Mouse (Mus musculus) MEL (cell line): ENCODE measurements around the gene Sobp. TPM values are rescaled to one million over a fixed set of nuclear protein-coding genes. Genes with fewer than 3 reads are reported as not detected.

ENCODE experiments used
- DNase-seq: peaks from one replicate; pipeline ENCODE4 v3.0.0; 2011; ENCODE audit warnings: low read depth, low spot score
- H3K27ac ChIP-seq: 2 replicates; pipeline ENCODE4 v1.5.1; 2012; ENCODE audit warnings: low read depth, mild to moderate bottlenecking, control low read depth, low read length, moderate library complexity; ENCODE audit not compliant: control insufficient read depth
- H3K27me3 ChIP-seq, 2 experiments: fragments of 150-350 bp in 1 of 2; sonication (generic) in 1 of 2; 2 replicates each; pipeline ENCODE4 v1.6.1; 2012; ENCODE audit warnings: low read length in 2 of 2, mild to moderate bottlenecking in 2 of 2, improper control_type of control experiment in 1 of 2, moderate library complexity in 1 of 2; ENCODE audit not compliant: insufficient read depth in 2 of 2, control insufficient read depth in 1 of 2
- H3K36me3 ChIP-seq, 2 experiments: 2 replicates each; pipeline ENCODE4 v1.6.1; 2012 to 2014; ENCODE audit warnings: low read length in 2 of 2, improper control_type of control experiment in 1 of 2, inconsistent platforms in 1 of 2, mild to moderate bottlenecking in 1 of 2; ENCODE audit not compliant: insufficient read depth in 2 of 2, control insufficient read depth in 1 of 2
- H3K4me1 ChIP-seq, 2 experiments: fragments of 150-350 bp in 1 of 2; sonication (generic) in 1 of 2; 2 replicates each; pipeline ENCODE4 v1.6.1; 2012; ENCODE audit warnings: low read length in 2 of 2, improper control_type of control experiment in 1 of 2, mild to moderate bottlenecking in 1 of 2; ENCODE audit not compliant: insufficient read depth in 2 of 2, control insufficient read depth in 1 of 2
- H3K4me3 ChIP-seq, 2 experiments: fragments of 150-350 bp in 1 of 2; sonication (generic) in 1 of 2; 2 replicates each; pipeline ENCODE4 v1.5.1; 2012; ENCODE audit warnings: low read depth in 2 of 2, low read length in 2 of 2, mild to moderate bottlenecking in 2 of 2, moderate library complexity in 2 of 2, control low read depth in 1 of 2, improper control_type of control experiment in 1 of 2; ENCODE audit not compliant: control insufficient read depth in 1 of 2, insufficient read depth in 1 of 2
- H3K79me2 ChIP-seq: 2 replicates; pipeline ENCODE4 v1.6.1; 2012; ENCODE audit warnings: mild to moderate bottlenecking, low read length, moderate library complexity; ENCODE audit not compliant: control insufficient read depth, poor library complexity, insufficient read depth
- H3K9ac ChIP-seq: 2 replicates; pipeline ENCODE4 v1.6.1; 2012; ENCODE audit warnings: low read depth, mild to moderate bottlenecking, control low read depth, low read length, moderate library complexity; ENCODE audit not compliant: control insufficient read depth, poor library complexity, severe bottlenecking
- H3K9me3 ChIP-seq: fragments of 150-350 bp; sonication (generic); replicated peaks from 2 replicates; pipeline ENCODE4 v1.6.1; 2012; ENCODE audit warnings: mild to moderate bottlenecking, low read length, improper control_type of control experiment, moderate library complexity; ENCODE audit not compliant: insufficient read depth
- BHLHE40 ChIP-seq: IDR thresholded peaks from 2 replicates; pipeline ENCODE4 v1.6.1; 2012; ENCODE audit warnings: low read depth, mild to moderate bottlenecking, inconsistent platforms, low read length, improper control_type of control experiment, borderline replicate concordance
- CHD1 ChIP-seq: IDR thresholded peaks from 2 replicates; pipeline ENCODE4 v1.6.1; 2012; ENCODE audit warnings: low read depth, mild to moderate bottlenecking, inconsistent platforms, low read length, improper control_type of control experiment
- CTCF ChIP-seq, 3 experiments: IDR thresholded peaks in 2 of 3; conservative IDR thresholded peaks in 1 of 3; 2 replicates each; pipeline ENCODE4 v1.5.1; 2011 to 2012; ENCODE audit warnings: low read length in 3 of 3, low read depth in 2 of 3, mild to moderate bottlenecking in 2 of 3, improper control_type of control experiment in 1 of 3, inconsistent platforms in 1 of 3, mixed read lengths in 1 of 3, moderate library complexity in 1 of 3; ENCODE audit not compliant: control insufficient read depth in 1 of 3, insufficient read depth in 1 of 3, poor library complexity in 1 of 3, severe bottlenecking in 1 of 3
- ELF1 ChIP-seq: IDR thresholded peaks from 2 replicates; pipeline ENCODE4 v1.6.1; 2014; ENCODE audit warnings: low read depth, mild to moderate bottlenecking, inconsistent platforms, low read length, improper control_type of control experiment, moderate library complexity
- ETS1 ChIP-seq: IDR thresholded peaks from 2 replicates; pipeline ENCODE4 v1.6.1; 2012; ENCODE audit warnings: low read depth, mild to moderate bottlenecking, inconsistent platforms, low read length, improper control_type of control experiment, moderate library complexity
- GABPA ChIP-seq: IDR thresholded peaks from 2 replicates; pipeline ENCODE4 v1.6.1; 2012; ENCODE audit warnings: low read depth, mild to moderate bottlenecking, inconsistent platforms, low read length, improper control_type of control experiment, moderate library complexity
- KAT2A ChIP-seq: conservative IDR thresholded peaks from 2 replicates; pipeline ENCODE4 v1.6.1; 2012; ENCODE audit warnings: low read depth, low read length, improper control_type of control experiment, inconsistent platforms
- MAFK ChIP-seq: IDR thresholded peaks from 2 replicates; pipeline ENCODE4 v1.6.1; 2011; ENCODE audit warnings: low read depth, mild to moderate bottlenecking, low read length, improper control_type of control experiment, borderline replicate concordance
- MAX ChIP-seq: IDR thresholded peaks from 2 replicates; pipeline ENCODE4 v1.6.1; 2011; ENCODE audit warnings: low read length, improper control_type of control experiment
- MAZ ChIP-seq: IDR thresholded peaks from 2 replicates; pipeline ENCODE4 v1.6.1; 2012; ENCODE audit warnings: low read depth, mild to moderate bottlenecking, inconsistent platforms, low read length, improper control_type of control experiment
- MYB ChIP-seq: IDR thresholded peaks from 2 replicates; pipeline ENCODE4 v1.6.1; 2011; ENCODE audit warnings: mild to moderate bottlenecking, low read depth, low read length, improper control_type of control experiment
- MYC ChIP-seq: IDR thresholded peaks from 2 replicates; pipeline ENCODE4 v1.6.1; 2011; ENCODE audit warnings: low read depth, mild to moderate bottlenecking, low read length, improper control_type of control experiment, moderate library complexity
- NRF1 ChIP-seq: IDR thresholded peaks from 2 replicates; pipeline ENCODE4 v1.6.1; 2014; ENCODE audit warnings: low read depth, mild to moderate bottlenecking, inconsistent platforms, low read length, improper control_type of control experiment, moderate library complexity; ENCODE audit not compliant: poor library complexity, insufficient read depth, severe bottlenecking
- POLR2A ChIP-seq, 2 experiments: IDR thresholded peaks; 2 replicates each; pipeline ENCODE4 v1.6.1; 2011 to 2012; ENCODE audit warnings: low read length in 2 of 2, mild to moderate bottlenecking in 2 of 2, control low read depth in 1 of 2, improper control_type of control experiment in 1 of 2, low read depth in 1 of 2, moderate library complexity in 1 of 2; ENCODE audit not compliant: control insufficient read depth in 1 of 2, insufficient read depth in 1 of 2, poor library complexity in 1 of 2
- POLR2AphosphoS2 ChIP-seq: IDR thresholded peaks from 2 replicates; pipeline ENCODE4 v1.6.1; 2011; ENCODE audit warnings: low read length, improper control_type of control experiment
- POLR2AphosphoS5 ChIP-seq: IDR thresholded peaks from 2 replicates; pipeline ENCODE4 v1.6.1; 2012; ENCODE audit warnings: low read depth, borderline replicate concordance, mild to moderate bottlenecking, inconsistent platforms, low read length, moderate library complexity, mixed read lengths
- RAD21 ChIP-seq: IDR thresholded peaks from 2 replicates; pipeline ENCODE4 v1.6.1; 2011; ENCODE audit warnings: mild to moderate bottlenecking, low read depth, low read length, improper control_type of control experiment
- RCOR1 ChIP-seq: IDR thresholded peaks from 2 replicates; pipeline ENCODE4 v1.6.1; 2012; ENCODE audit warnings: low read depth, mild to moderate bottlenecking, inconsistent platforms, low read length, improper control_type of control experiment
- SIN3A ChIP-seq: IDR thresholded peaks from 2 replicates; pipeline ENCODE4 v1.6.1; 2012; ENCODE audit warnings: low read length, improper control_type of control experiment, inconsistent platforms
- ZMIZ1 ChIP-seq: IDR thresholded peaks from 2 replicates; pipeline ENCODE4 v1.6.1; 2012; ENCODE audit warnings: low read depth, mild to moderate bottlenecking, inconsistent platforms, low read length, improper control_type of control experiment, moderate library complexity
- ZNF384 ChIP-seq: IDR thresholded peaks from 2 replicates; pipeline ENCODE4 v1.6.1; 2012; ENCODE audit warnings: low read depth, mild to moderate bottlenecking, inconsistent platforms, low read length, improper control_type of control experiment
- polyA plus RNA-seq, 2 experiments: library from polyadenylated mRNA; stranded (reverse) in 1 of 2; unstranded in 1 of 2; fragments of >175 nt in 1 of 2; fragments of >200 nt in 1 of 2; gene quantifications; 2 replicates each; pipeline versions ENCODE4 v1.2.1 to v1.2.4; 2012; ENCODE audit warnings: low replicate concordance in 2 of 2, low read depth in 1 of 2; ENCODE audit not compliant: insufficient read length in 2 of 2, insufficient read depth in 1 of 2, missing spikeins in 1 of 2
- total RNA-seq: library from RNA; depleted of rRNA; stranded (reverse); fragments of 300-350 nt; gene quantifications from 2 replicates; pipeline ENCODE4 v1.2.3, GENCODE M21; 2012

Gene Sobp
- total and polyA plus RNA-seq, 3 experiments, result not detected

GRCm38 (mm10) chr10:43002721-43003465, 171.4 kb downstream of the Sobp start (continued):
- TF ChIP-seq NRF1, result no peak
- TF ChIP-seq GABPA, result no peak
- no peak for TF ChIP-seq MYB

- Histone ChIP-seq H3K9ac (no peak overlapping the region), H3K27me3 (no peaks in the 10 kb centered on the region; a peak in 1 of 4 replicates), H3K36me3 (no peaks in the 10 kb centered on the region), H3K79me2 (no peaks in the 10 kb centered on the region), H3K9me3 (no peaks in the 10 kb centered on the region), H3K4me1 (no peaks in the 10 kb centered on the region), H3K4me3 (no peak overlapping the region), H3K27ac (no peak overlapping the region)
- no peak for TF ChIP-seq ZNF384
- TF ChIP-seq POLR2AphosphoS2, result no peak
- TF ChIP-seq ETS1, result no peak
- no peak for TF ChIP-seq CHD1
- TF ChIP-seq POLR2A (IDR thresholded peaks at IDR 0.05; ENCODE audit: control insufficient read depth in 1 of 2, insufficient read depth in 1 of 2, low read depth in 1 of 2, low read length in 2 of 2, poor library complexity in 1 of 2), result no peak
- no peak for TF ChIP-seq MYC
- no peak for TF ChIP-seq RCOR1
- no peak for TF ChIP-seq MAZ
- TF ChIP-seq MAX, result no peak
- no peak for TF ChIP-seq KAT2A
- TF ChIP-seq NRF1, result no peak
- no peak for TF ChIP-seq CTCF (IDR thresholded peaks at IDR 0.05 in 2 of 3, conservative IDR thresholded peaks at IDR 0.05 in 1 of 3; ENCODE audit: control insufficient read depth in 1 of 3, insufficient read depth in 1 of 3, low read depth in 2 of 3, low read length in 3 of 3, poor library complexity in 1 of 3, severe bottlenecking in 1 of 3)
- TF ChIP-seq RAD21, result no peak
- no peak for TF ChIP-seq MYB
- DNase-seq, result no peak
Measured at GRCm38 (mm10) chr10:43002066-43002678, 172.2 kb downstream of the Sobp start.

GRCm38 (mm10) chr10:43001433-43001832, 172.9 kb downstream of the Sobp start:
- no peak for TF ChIP-seq POLR2AphosphoS2
- TF ChIP-seq RCOR1, result no peak
- TF ChIP-seq SIN3A, result no peak
- TF ChIP-seq MYC, result no peak
- TF ChIP-seq BHLHE40, result no peak
- TF ChIP-seq ELF1, result no peak
- TF ChIP-seq ZMIZ1, result no peak
- no peak for TF ChIP-seq MAX
- no peak for TF ChIP-seq ZNF384
- TF ChIP-seq POLR2AphosphoS5, result no peak
- no peak for TF ChIP-seq MAFK
- Histone ChIP-seq H3K9me3 (no peaks in the 10 kb centered on the region), H3K27ac (no peak overlapping the region), H3K36me3 (no peaks in the 10 kb centered on the region), H3K79me2 (no peaks in the 10 kb centered on the region), H3K27me3 (no peaks in the 10 kb centered on the region; a peak in 1 of 4 replicates), H3K4me1 (no peaks in the 10 kb centered on the region), H3K4me3 (no peak overlapping the region), H3K9ac (no peak overlapping the region)
- no peak for DNase-seq
